Mouse (Mus musculus) lung, postnatal 0 days (tissue): ENCODE data around the gene March1. TPM values are rescaled to one million over a fixed set of nuclear protein-coding genes. Genes with fewer than 3 reads are reported as not detected.

Experiments used
- ATAC-seq: fragments of 200-750 bp; cut with Nextera tagmentation; 2 replicates; pipeline ENCODE4 v1.8.0; 2017; ENCODE audit warnings: moderate library complexity
- DNase-seq: peaks from one replicate; pipeline ENCODE4 v3.0.0-alpha.2; 2016; ENCODE audit warnings: low spot score
- H3K27ac ChIP-seq: fragments of 300-500 bp; sonication (generic); 2 replicates; pipeline ENCODE4 v1.5.1; 2014; ENCODE audit warnings: antibody characterized with exemption, mild to moderate bottlenecking, low read length, mixed read lengths
- H3K27me3 ChIP-seq: fragments of 300-500 bp; sonication (generic); replicated peaks from 2 replicates; pipeline ENCODE4 v1.6.1; 2014; ENCODE audit warnings: low read length, mixed read lengths; ENCODE audit not compliant: insufficient read depth
- H3K36me3 ChIP-seq: fragments of 300-500 bp; sonication (generic); 2 replicates; pipeline ENCODE4 v1.6.1; 2014; ENCODE audit warnings: low read length, mixed read lengths; ENCODE audit not compliant: insufficient read depth
- H3K4me1 ChIP-seq: fragments of 300-500 bp; sonication (generic); 2 replicates; pipeline ENCODE4 v1.6.1; 2014; ENCODE audit warnings: antibody characterized with exemption, low read depth, low read length, mixed read lengths; ENCODE audit not compliant: insufficient read depth
- H3K4me2 ChIP-seq: fragments of 300-500 bp; sonication (generic); replicated peaks from 2 replicates; pipeline ENCODE4 v1.6.1; 2014; ENCODE audit warnings: low read depth, mild to moderate bottlenecking, low read length, moderate library complexity, mixed read lengths
- H3K4me3 ChIP-seq: fragments of 300-500 bp; sonication (generic); 2 replicates; pipeline ENCODE4 v1.5.1; 2014; ENCODE audit warnings: low read depth, low read length
- H3K9ac ChIP-seq: fragments of 300-500 bp; sonication (generic); replicated peaks from 2 replicates; pipeline ENCODE4 v1.6.1; 2014; ENCODE audit warnings: low read depth, mild to moderate bottlenecking
- H3K9me3 ChIP-seq: fragments of 300-500 bp; sonication (generic); 2 replicates; pipeline ENCODE4 v1.6.1; 2016; ENCODE audit warnings: low read length, mixed read lengths
- CTCF ChIP-seq: IDR thresholded peaks from 2 replicates; pipeline ENCODE4 v1.5.1; 2016; ENCODE audit warnings: antibody characterized with exemption, mild to moderate bottlenecking
- EP300 ChIP-seq: IDR thresholded peaks from 2 replicates; pipeline ENCODE4 v1.6.1; 2016; ENCODE audit warnings: antibody characterized with exemption, mild to moderate bottlenecking, control low read depth
- WGBS: fragments of 180-500 bp; shearing (Covaris S2); extraction: QIAGEN DNeasy Blood & Tissue Kit; methylation state at CpG from one replicate; pipeline ENCODE4 v1.1.7; 2014; 5-methylcytosine and 5-hydroxymethylcytosine counted together
- polyA plus RNA-seq: library from polyadenylated mRNA; unstranded; fragments of >200 nt; fragmentation: Nextera tagmentation; extraction: Ambion mirVana; gene quantifications from 2 replicates; pipeline ENCODE4 v1.2.1, GENCODE M21; 2015

March1 gene
- polyA plus RNA-seq, 1 experiment from 2014 or later = 1.1 TPM

GRCm38 (mm10) chr8:66203814-66204438, 586.2 kb downstream of the March1 start:
- Histone ChIP-seq H3K27ac (no peak overlapping the region), H3K9me3 (no peaks in the 10 kb centered on the region), H3K4me2 (no peak overlapping the region), H3K4me1 (no peaks in the 10 kb centered on the region), H3K27me3 (no peaks in the 10 kb centered on the region), H3K4me3 (no peak overlapping the region), H3K9ac (no peak overlapping the region), H3K36me3 (no peaks in the 10 kb centered on the region)
- TF ChIP-seq EP300 = no peak
- no peak for TF ChIP-seq CTCF
- no peak for ATAC-seq
- no peak for DNase-seq
- 88% methylated on average over 7 of the region's 7 CpGs for WGBS

GRCm38 (mm10) chr8:66209553-66209952, 591.9 kb downstream of the March1 start:
- Histone ChIP-seq H3K4me2 (no peak overlapping the region), H3K36me3 (no peaks in the 10 kb centered on the region), H3K4me3 (no peak overlapping the region), H3K9me3 (no peaks in the 10 kb centered on the region), H3K9ac (no peak overlapping the region), H3K27ac (no peak overlapping the region), H3K27me3 (no peaks in the 10 kb centered on the region), H3K4me1 (no peaks in the 10 kb centered on the region)
- TF ChIP-seq CTCF (no peak), EP300 (no peak)
- ATAC-seq (no peak), DNase-seq (no peak)
- WGBS = 52% methylated on average over 2 of the region's 2 CpGs

GRCm38 (mm10) chr8:66210294-66210693, 592.6 kb downstream of the March1 start:
- Histone ChIP-seq H3K9me3 (no peaks in the 10 kb centered on the region), H3K27me3 (no peaks in the 10 kb centered on the region), H3K4me1 (no peaks in the 10 kb centered on the region), H3K4me2 (no peak overlapping the region), H3K27ac (no peak overlapping the region), H3K36me3 (no peaks in the 10 kb centered on the region), H3K4me3 (no peak overlapping the region), H3K9ac (no peak overlapping the region)
- DNase-seq = no peak
- WGBS = 69% methylated on average over 2 of the region's 2 CpGs
- TF ChIP-seq EP300 (no peak), CTCF (no peak)
- ATAC-seq = no peak

- ATAC-seq (no peak), DNase-seq (no peak)
- Histone ChIP-seq H3K4me2 (no peak overlapping the region), H3K36me3 (no peaks in the 10 kb centered on the region), H3K9ac (no peak overlapping the region), H3K27me3 (no peaks in the 10 kb centered on the region), H3K9me3 (no peaks in the 10 kb centered on the region), H3K4me1 (no peaks in the 10 kb centered on the region), H3K4me3 (no peak overlapping the region), H3K27ac (no peak overlapping the region)
- TF ChIP-seq EP300 (no peak), CTCF (no peak)
- WGBS = 77% methylated on average over 1 of the region's 1 CpGs
Observed at GRCm38 (mm10) chr8:66219974-66220373, 602.3 kb downstream of the March1 start.

GRCm38 (mm10) chr8:66229931-66230330, 612.2 kb downstream of the March1 start:
- Histone ChIP-seq H3K27me3 (no peaks in the 10 kb centered on the region), H3K27ac (no peak overlapping the region), H3K4me1 (no peaks in the 10 kb centered on the region), H3K9ac (no peak overlapping the region), H3K36me3 (no peaks in the 10 kb centered on the region), H3K4me2 (no peak overlapping the region), H3K4me3 (no peak overlapping the region), H3K9me3 (no peaks in the 10 kb centered on the region)
- TF ChIP-seq EP300 (no peak), CTCF (no peak)
- DNase-seq = no peak
- 85% methylated on average over 2 of the region's 2 CpGs for WGBS
- no peak for ATAC-seq

- H3K4me1 ChIP-seq = no peaks in the 10 kb centered on the region
- H3K9ac ChIP-seq = no peak overlapping the region
- no peak overlapping the region for H3K27ac ChIP-seq
- DNase-seq (no peak), ATAC-seq (no peak)
- TF ChIP-seq EP300 (no peak), CTCF (no peak)
- no peak overlapping the region for H3K4me3 ChIP-seq
- no peaks in the 10 kb centered on the region for H3K27me3 ChIP-seq
- H3K36me3 ChIP-seq = no peaks in the 10 kb centered on the region
- 52% methylated on average over 4 of the region's 4 CpGs for WGBS
- no peak overlapping the region for H3K4me2 ChIP-seq
- H3K9me3 ChIP-seq = no peaks in the 10 kb centered on the region
Observed at GRCm38 (mm10) chr8:66269546-66269945, 651.8 kb downstream of the March1 start.

- WGBS = 71% methylated on average over 2 of the region's 2 CpGs
- Histone ChIP-seq H3K9ac (no peak overlapping the region), H3K4me1 (no peaks in the 10 kb centered on the region), H3K9me3 (no peaks in the 10 kb centered on the region), H3K27me3 (no peaks in the 10 kb centered on the region), H3K36me3 (no peaks in the 10 kb centered on the region), H3K4me2 (no peak overlapping the region), H3K27ac (no peak overlapping the region), H3K4me3 (no peak overlapping the region)
- no peak for TF ChIP-seq EP300
- DNase-seq (no peak), ATAC-seq (no peak)
Observed at GRCm38 (mm10) chr8:66270116-66270515, 652.4 kb downstream of the March1 start.
